Mouse (Mus musculus): Measurements from ENCODE around the gene Tyk2. TPM values are rescaled to one million over a fixed set of nuclear protein-coding genes. Genes with fewer than 3 reads are reported as not detected.

Tyk2 gene
- polyA plus RNA-seq, 1 experiment: 31.2 TPM

DNA sequence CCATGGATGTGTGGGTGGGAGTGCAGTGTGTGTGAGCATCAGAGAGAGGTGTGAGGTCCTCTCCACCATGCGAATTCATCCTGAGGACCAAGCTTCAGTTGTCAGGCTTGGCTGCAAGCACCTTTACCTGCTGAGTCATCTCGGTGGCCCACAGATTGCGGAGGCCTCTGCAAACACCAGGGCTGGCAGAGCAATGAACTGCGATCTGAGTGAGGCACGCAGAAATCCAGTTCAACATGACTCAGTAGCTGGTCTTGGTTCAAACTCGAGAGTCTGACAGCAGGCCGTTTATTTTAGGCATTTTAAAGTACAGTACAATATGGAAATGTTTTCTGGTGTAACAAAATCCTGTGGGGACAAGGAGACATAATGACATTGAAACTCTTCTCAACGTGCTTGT lies 33.2 kb downstream of the Tyk2 start:
- H3K27ac ChIP-seq (ENCODE audit: insufficient read depth, low read depth, low read length): no peak overlapping the region
- H3K4me3 ChIP-seq (ENCODE audit: low read depth, low read length): no peak overlapping the region
- no peak for TF ChIP-seq CTCF (IDR thresholded peaks at IDR 0.05; ENCODE audit: extremely low read depth, insufficient read length, insufficient replicate concordance, low read depth, low read length)
- no peak for TF ChIP-seq POLR2A (IDR thresholded peaks at IDR 0.05; ENCODE audit: low read depth, low read length)
- H3K4me1 ChIP-seq (ENCODE audit: control insufficient read depth, insufficient read depth, insufficient read length, low read length): no peaks in the 10 kb centered on the region
- no peaks in the 10 kb centered on the region for H3K27me3 ChIP-seq (ENCODE audit: control insufficient read depth, insufficient read depth, low read length)
- 53% methylated on average over 8 of the region's 8 CpGs for WGBS
- no peaks in the 10 kb centered on the region for H3K36me3 ChIP-seq (ENCODE audit: control insufficient read depth, insufficient read depth, low read length)

DNA sequence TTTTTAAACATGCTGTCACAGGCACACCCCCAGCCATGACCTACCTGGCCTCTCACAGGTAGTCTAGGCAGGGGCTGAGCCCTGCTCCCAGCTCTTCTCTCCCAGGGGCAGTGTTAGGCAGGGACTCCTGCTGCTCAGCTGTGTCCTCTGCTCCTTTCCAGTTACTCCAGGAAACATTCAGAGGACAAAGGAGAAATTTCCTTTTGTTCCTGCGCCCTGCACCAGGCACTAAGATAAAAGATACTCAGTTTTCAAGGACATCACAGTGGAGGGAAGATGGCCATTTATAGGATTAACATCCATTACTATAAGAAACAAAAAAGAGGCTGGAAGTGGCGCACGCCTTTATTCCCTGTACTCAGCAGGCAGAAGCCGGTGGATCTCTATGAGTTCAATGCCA lies 35.1 kb downstream of the Tyk2 start:
- Histone ChIP-seq H3K4me3 (ENCODE audit: low read depth, low read length) (no peak overlapping the region), H3K36me3 (ENCODE audit: control insufficient read depth, insufficient read depth, low read length) (no peaks in the 10 kb centered on the region), H3K4me1 (ENCODE audit: control insufficient read depth, insufficient read depth, insufficient read length, low read length) (no peaks in the 10 kb centered on the region), H3K27ac (ENCODE audit: insufficient read depth, low read depth, low read length) (no peak overlapping the region), H3K27me3 (ENCODE audit: control insufficient read depth, insufficient read depth, low read length) (no peaks in the 10 kb centered on the region)
- 95% methylated on average over 4 of the region's 4 CpGs for WGBS
- no peak for TF ChIP-seq POLR2A (IDR thresholded peaks at IDR 0.05; ENCODE audit: low read depth, low read length)
- no peak for TF ChIP-seq CTCF (IDR thresholded peaks at IDR 0.05; ENCODE audit: extremely low read depth, insufficient read length, insufficient replicate concordance, low read depth, low read length)

DNA sequence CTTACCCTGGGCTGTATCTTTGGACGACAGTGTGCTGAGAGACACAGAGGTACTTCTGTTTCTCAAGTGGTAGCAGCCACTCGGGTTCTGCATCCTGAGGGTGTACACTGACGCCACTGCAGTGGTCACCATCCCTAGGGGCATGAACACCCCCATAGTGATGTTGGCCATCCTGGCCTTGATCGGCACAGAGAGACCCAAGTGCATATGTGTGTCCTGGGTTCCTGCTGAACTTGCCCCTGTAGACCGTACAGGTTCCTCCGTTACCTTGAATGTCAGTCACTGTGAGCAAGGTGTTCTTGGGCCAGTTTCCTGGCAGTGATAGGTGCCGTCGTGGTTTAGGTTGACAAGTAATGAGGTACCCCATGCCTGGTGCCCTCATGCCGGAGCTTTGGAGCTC lies 37.6 kb downstream of the Tyk2 start:
- Histone ChIP-seq H3K36me3 (ENCODE audit: control insufficient read depth, insufficient read depth, low read length) (peaks cover 15% of the 10 kb centered on the region), H3K4me3 (ENCODE audit: low read depth, low read length) (no peak overlapping the region), H3K27ac (ENCODE audit: insufficient read depth, low read depth, low read length) (no peak overlapping the region), H3K27me3 (ENCODE audit: control insufficient read depth, insufficient read depth, low read length) (no peaks in the 10 kb centered on the region), H3K4me1 (ENCODE audit: control insufficient read depth, insufficient read depth, insufficient read length, low read length) (peaks cover 13% of the 10 kb centered on the region; the same call in 1 of the 2 replicates)
- 96% methylated on average over 9 of the region's 9 CpGs for WGBS
- TF ChIP-seq POLR2A (IDR thresholded peaks at IDR 0.05; ENCODE audit: low read depth, low read length): no peak
- no peak for TF ChIP-seq CTCF (IDR thresholded peaks at IDR 0.05; ENCODE audit: extremely low read depth, insufficient read length, insufficient replicate concordance, low read depth, low read length)

DNA sequence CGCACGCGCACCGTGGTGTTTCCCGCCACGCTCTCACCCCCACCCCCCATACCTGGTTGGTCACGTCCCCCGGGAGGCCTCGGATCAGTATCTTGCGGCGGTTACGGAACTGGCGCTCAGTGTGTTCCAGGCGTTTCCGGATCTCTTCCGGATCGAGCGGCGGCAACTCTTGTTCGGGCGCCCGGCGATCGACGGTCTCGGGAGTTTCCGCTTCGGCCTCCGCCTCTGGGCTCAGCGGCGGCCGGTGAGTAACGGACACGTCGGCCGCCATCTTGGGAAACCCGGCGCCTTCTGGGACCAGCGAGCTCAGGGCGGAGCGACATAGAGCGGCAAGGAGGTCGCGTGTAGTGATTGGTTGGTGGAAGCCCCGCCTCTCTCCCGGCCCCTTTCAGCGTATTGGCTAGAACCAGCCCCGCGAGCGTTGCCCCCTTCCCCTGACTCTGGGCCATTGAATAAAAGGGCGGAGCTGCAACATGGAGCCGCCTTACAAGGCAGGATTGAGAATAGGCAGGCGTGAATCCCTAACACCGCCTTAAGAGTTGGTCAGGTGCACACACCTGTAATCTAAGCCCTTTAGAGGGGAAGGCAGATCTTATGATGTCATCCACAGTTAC lies 39.2 kb downstream of the Tyk2 start, which contains the start of the genes Gm38431 and Raver1:
TSS of gene Gm38431 (minus strand) at position 291 of the 614 bp plus-strand sequence.
TSS of gene Raver1 (minus strand) at position 302 of the 614 bp plus-strand sequence.
- Histone ChIP-seq H3K4me3 (ENCODE audit: low read depth, low read length) (peak within 1 kb of the TSS; percentile 88), H3K27ac (ENCODE audit: insufficient read depth, low read depth, low read length) (peak within 1 kb of the TSS; percentile 87), H3K4me1 (ENCODE audit: control insufficient read depth, insufficient read depth, insufficient read length, low read length) (peaks cover 17% of the 10 kb centered on the region; the same call in 1 of the 2 replicates), H3K36me3 (ENCODE audit: control insufficient read depth, insufficient read depth, low read length) (peaks cover 27% of the 10 kb centered on the region), H3K27me3 (ENCODE audit: control insufficient read depth, insufficient read depth, low read length) (no peaks in the 10 kb centered on the region)
- WGBS: under 1% methylated on average over 54 of the region's 54 CpGs
- no peak for TF ChIP-seq CTCF (IDR thresholded peaks at IDR 0.05; ENCODE audit: extremely low read depth, insufficient read length, insufficient replicate concordance, low read depth, low read length)
- peak; percentile 88 for TF ChIP-seq POLR2A (IDR thresholded peaks at IDR 0.05; ENCODE audit: low read depth, low read length)

DNA sequence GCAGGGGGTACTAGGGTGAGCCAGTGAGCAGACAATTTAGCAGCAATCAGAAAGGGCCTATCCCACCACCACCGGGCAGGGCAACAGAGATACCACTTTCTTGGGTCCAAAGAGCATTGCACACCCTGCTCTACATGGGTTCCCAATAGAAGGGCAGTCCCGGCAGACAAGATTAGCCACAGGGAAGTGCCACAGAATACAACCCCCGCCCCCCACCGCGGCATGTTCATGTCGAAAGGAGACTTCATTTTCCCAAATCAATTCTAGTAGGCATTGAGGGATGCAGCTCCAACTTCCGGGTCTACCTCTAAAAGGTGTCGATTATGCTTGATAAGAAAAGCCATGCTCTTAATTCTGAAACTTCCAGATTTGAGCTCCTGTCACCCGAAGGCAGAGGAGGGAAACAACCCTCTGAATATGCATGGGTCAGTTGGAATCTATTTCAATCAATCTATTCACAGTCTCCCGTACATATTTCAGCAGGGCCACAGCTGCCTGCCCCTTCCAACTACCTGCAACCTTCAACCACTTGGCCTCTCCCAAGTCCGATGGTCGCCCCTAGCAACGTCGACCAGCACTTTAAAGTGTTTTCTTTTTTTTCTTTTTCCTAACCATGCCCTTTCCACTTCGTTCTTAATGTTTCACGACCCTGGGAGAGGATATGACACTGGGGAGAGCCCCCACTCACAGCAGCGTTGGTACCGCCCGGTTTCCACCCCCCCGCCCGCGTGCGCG lies 39.9 kb downstream of the Tyk2 start:
- Histone ChIP-seq H3K4me3 (ENCODE audit: low read depth, low read length) (peak overlapping the region; percentile 88), H3K4me1 (ENCODE audit: control insufficient read depth, insufficient read depth, insufficient read length, low read length) (peaks cover 20% of the 10 kb centered on the region), H3K27ac (ENCODE audit: insufficient read depth, low read depth, low read length) (peak overlapping the region; percentile 87), H3K27me3 (ENCODE audit: control insufficient read depth, insufficient read depth, low read length) (no peaks in the 10 kb centered on the region), H3K36me3 (ENCODE audit: control insufficient read depth, insufficient read depth, low read length) (peaks cover 34% of the 10 kb centered on the region)
- 1% methylated on average over 24 of the region's 24 CpGs for WGBS
- no peak for TF ChIP-seq CTCF (IDR thresholded peaks at IDR 0.05; ENCODE audit: extremely low read depth, insufficient read length, insufficient replicate concordance, low read depth, low read length)
- no peak for TF ChIP-seq POLR2A (IDR thresholded peaks at IDR 0.05; ENCODE audit: low read depth, low read length)

DNA sequence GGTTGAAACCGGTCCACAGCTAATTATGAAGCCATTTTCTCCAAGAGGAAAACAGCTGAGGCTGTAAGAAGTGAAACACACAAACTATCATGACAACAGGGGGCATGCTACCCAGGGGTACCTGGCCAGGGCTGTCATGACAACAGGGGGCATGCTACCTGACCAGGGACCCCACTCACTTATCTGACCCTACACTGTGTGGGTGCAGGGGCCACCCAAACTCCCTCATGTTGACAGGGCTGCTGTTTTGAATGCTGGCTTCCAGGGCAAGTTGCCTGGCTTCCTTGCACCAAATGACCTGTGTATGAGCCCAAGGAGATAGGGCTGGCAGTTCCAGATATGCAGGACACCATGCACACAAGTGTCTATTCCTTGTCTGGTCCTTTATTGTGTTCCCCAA lies 40.5 kb downstream of the Tyk2 start:
- WGBS: 57% methylated on average over 1 of the region's 1 CpGs
- Histone ChIP-seq H3K4me1 (ENCODE audit: control insufficient read depth, insufficient read depth, insufficient read length, low read length) (peaks cover 22% of the 10 kb centered on the region), H3K27ac (ENCODE audit: insufficient read depth, low read depth, low read length) (peak overlapping the region; percentile 87), H3K36me3 (ENCODE audit: control insufficient read depth, insufficient read depth, low read length) (peaks cover 39% of the 10 kb centered on the region), H3K4me3 (ENCODE audit: low read depth, low read length) (peak overlapping the region; percentile 88), H3K27me3 (ENCODE audit: control insufficient read depth, insufficient read depth, low read length) (no peaks in the 10 kb centered on the region)
- TF ChIP-seq POLR2A (IDR thresholded peaks at IDR 0.05; ENCODE audit: low read depth, low read length) (no peak), CTCF (IDR thresholded peaks at IDR 0.05; ENCODE audit: extremely low read depth, insufficient read length, insufficient replicate concordance, low read depth, low read length) (no peak)

DNA sequence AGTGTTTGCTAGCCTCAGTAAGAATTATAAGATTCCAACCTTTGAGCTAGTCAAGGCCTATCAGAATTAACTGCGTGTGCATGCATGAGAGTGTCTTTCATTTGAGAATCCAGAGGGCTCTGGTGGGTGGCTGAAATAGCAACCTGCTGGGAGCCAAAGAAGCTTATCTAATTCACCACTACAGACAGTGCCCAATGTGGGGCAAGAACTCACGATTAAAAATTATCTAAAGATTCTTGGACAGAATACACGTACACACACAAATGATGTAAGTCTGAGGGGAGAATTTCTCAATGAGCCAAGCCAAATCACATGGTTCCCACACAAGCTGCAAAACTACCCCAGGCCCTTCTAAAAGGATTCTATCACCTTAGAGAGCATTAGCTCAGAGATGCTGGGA lies 47.7 kb downstream of the Tyk2 start:
- 77% methylated on average over 3 of the region's 3 CpGs for WGBS
- peaks cover 9% of the 10 kb centered on the region for H3K4me1 ChIP-seq (ENCODE audit: control insufficient read depth, insufficient read depth, insufficient read length, low read length)
- no peak for TF ChIP-seq CTCF (IDR thresholded peaks at IDR 0.05; ENCODE audit: extremely low read depth, insufficient read length, insufficient replicate concordance, low read depth, low read length)
- TF ChIP-seq POLR2A (IDR thresholded peaks at IDR 0.05; ENCODE audit: low read depth, low read length): no peak
- H3K36me3 ChIP-seq (ENCODE audit: control insufficient read depth, insufficient read depth, low read length): peaks cover 85% of the 10 kb centered on the region
- H3K4me3 ChIP-seq (ENCODE audit: low read depth, low read length): no peak overlapping the region
- H3K27me3 ChIP-seq (ENCODE audit: control insufficient read depth, insufficient read depth, low read length): no peaks in the 10 kb centered on the region
- no peak overlapping the region for H3K27ac ChIP-seq (ENCODE audit: insufficient read depth, low read depth, low read length)
